8 mouse cellular contexts compared by ENCODE assay signal in genomic region chr6:54507002-54507401, GRCm38 (mm10). TPM values are rescaled to one million over a fixed set of nuclear protein-coding genes. Genes with fewer than 3 reads are reported as not detected.
A peak's percentile ranks its signal among the peaks of the same experiment; 100 is the strongest.
DNase-seq lines count a peak whose midpoint lies in the region; ATAC-seq and TF ChIP-seq lines count a peak whose summit lies in the region.

No protein-coding gene starts in this region.

- H3K4me2 ChIP-seq in midbrain, embryonic 15.5 days, result no peak overlapping the region

- H3K4me1 ChIP-seq in ES-Bruce4 (ENCODE audit: control insufficient read depth, insufficient read depth, low read length), result no peaks in the 10 kb centered on the region
- H3K4me1 ChIP-seq in midbrain, embryonic 15.5 days, result peaks cover 23% of the 10 kb centered on the region

- peak; percentile 65 for ATAC-seq in common myeloid progenitor, adult 5-6 weeks (replicated peaks; ENCODE audit: low read depth, poor library complexity, severe bottlenecking)
- no peak; the same call in 1 of the 2 replicates for ATAC-seq in midbrain, embryonic 15.5 days (replicated peaks)

- H3K36me3 ChIP-seq in ES-Bruce4 (ENCODE audit: control insufficient read depth, insufficient read depth, low read length, poor library complexity, severe bottlenecking), result no peaks in the 10 kb centered on the region
- H3K36me3 ChIP-seq in midbrain, embryonic 15.5 days (replicated peaks), result no peaks in the 10 kb centered on the region; the same call in 1 of the 2 replicates

- no peaks in the 10 kb centered on the region for H3K27me3 ChIP-seq in ES-Bruce4 (ENCODE audit: control insufficient read depth, insufficient read depth, low read length, poor library complexity, severe bottlenecking)
- H3K27me3 ChIP-seq in midbrain, embryonic 15.5 days (replicated peaks), result no peaks in the 10 kb centered on the region

- TF ChIP-seq EP300 in ES-Bruce4 (IDR thresholded peaks at IDR 0.05; ENCODE audit: insufficient read depth, low read depth, low read length), result no peak

- no peaks in the 10 kb centered on the region for H3K9me3 ChIP-seq in ES-Bruce4 (replicated peaks; ENCODE audit: control insufficient read depth, insufficient read depth, low read length, poor library complexity, severe bottlenecking)
- H3K9me3 ChIP-seq in midbrain, embryonic 15.5 days, result no peaks in the 10 kb centered on the region

- peak; percentile 61 for DNase-seq in gastrocnemius, adult 2 months
- DNase-seq in gastrocnemius, postnatal 36 days, result no peak
- peak; percentile 52 to 73 for DNase-seq in heart, postnatal 14 days
- DNase-seq in left cerebral cortex, adult 2 months (ENCODE audit: extremely low spot score in 1 of 2, low spot score in 2 of 2), result peak; percentile 42 to 57
- DNase-seq in T-cell, adult 2 months (ENCODE audit: low spot score), result no peak

- intact Hi-C loops in gastrocnemius, adult 2 months (cut with DNase I), result loop anchor here (1.0 kb wide), 1 partner anchor 116 kb away; no protein-coding TSS in a partner anchor
- intact Hi-C loops in gastrocnemius, postnatal 36 days (cut with DNase I), result loop anchor here (1.0 kb wide), 1 partner anchor 117 kb away; no protein-coding TSS in a partner anchor
- intact Hi-C loops in heart, postnatal 14 days (cut with DNase I), result loop anchor here (1.0 kb wide), 1 partner anchor 116 kb away; no protein-coding TSS in a partner anchor
- intact Hi-C loops in left cerebral cortex, adult 2 months (cut with DNase I), result loop anchor here (1.0 to 10.0 kb wide), 3 partner anchors 116 to 725 kb away; no protein-coding TSS in a partner anchor

- H3K9ac ChIP-seq in ES-Bruce4 (ENCODE audit: low read depth, poor library complexity, severe bottlenecking), result no peak overlapping the region
- H3K9ac ChIP-seq in midbrain, embryonic 15.5 days, result no peak overlapping the region

- 35% methylated on average over 8 of the region's 8 CpGs for WGBS in midbrain, embryonic 15.5 days

- no peak for TF ChIP-seq POLR2A in ES-Bruce4 (IDR thresholded peaks at IDR 0.05; ENCODE audit: insufficient read depth, low read length)

- TF ChIP-seq CTCF in gastrocnemius, adult 2 months (IDR thresholded peaks at IDR 0.05), result peak; percentile 81
- TF ChIP-seq CTCF in ES-Bruce4 (IDR thresholded peaks at IDR 0.05; ENCODE audit: low read depth, low read length), result peak; percentile 45
- TF ChIP-seq CTCF in left cerebral cortex, adult 2 months (IDR thresholded peaks at IDR 0.05), result peak; percentile 81

- H3K4me3 ChIP-seq in gastrocnemius, adult 2 months, result no peak overlapping the region
- no peak overlapping the region for H3K4me3 ChIP-seq in ES-Bruce4 (ENCODE audit: low read depth, low read length)
- no peak overlapping the region for H3K4me3 ChIP-seq in left cerebral cortex, adult 2 months
- no peak overlapping the region for H3K4me3 ChIP-seq in midbrain, embryonic 15.5 days

- no peak overlapping the region for H3K27ac ChIP-seq in gastrocnemius, adult 2 months
- no peak overlapping the region for H3K27ac ChIP-seq in ES-Bruce4 (ENCODE audit: insufficient read depth, low read length)
- no peak overlapping the region for H3K27ac ChIP-seq in left cerebral cortex, adult 2 months
- peak overlapping the region; percentile 9; the same call in 1 of the 2 replicates for H3K27ac ChIP-seq in midbrain, embryonic 15.5 days

RNA-seq across cellular contexts. Expression of gene Scrn1, which starts 59.3 kb away (rescaled TPM):
- total RNA-seq in gastrocnemius, adult 2 months (2021), result 1 to 10 TPM; 1.4 to 1.6 TPM
- 1 to 10 TPM; 2.6 to 3.2 TPM for total RNA-seq in gastrocnemius, postnatal 36 days (2021)
- 7.8 and 8.2 TPM in 2 replicates for polyA plus RNA-seq in ES-Bruce4 (2011; ENCODE audit: insufficient read depth, insufficient read length, low read depth, missing spikeins)
- total RNA-seq in common myeloid progenitor, adult 5-6 weeks (2017), result not detected in 2 replicates
- total RNA-seq in heart, postnatal 14 days (2021), result 10 to 100 TPM in 1 of 2 experiments, 1 to 10 TPM in 1; 9.7 to 12.8 TPM
- total RNA-seq in left cerebral cortex, adult 2 months (2021), result 100 to 1,000 TPM; 135 to 136 TPM
- 119 and 123 TPM in 2 replicates for polyA plus RNA-seq in midbrain, embryonic 15.5 days (2015; fragmentation: Nextera tagmentation; extraction: Ambion mirVana)

Comparison
In these comparisons a context has a peak if more than half of its experiments do, and no peak if none do; other contexts are left out.
1. DNase-seq: peak in gastrocnemius, adult 2 months (single experiment), heart, postnatal 14 days (2 of 2) and left cerebral cortex, adult 2 months (2 of 2); none in gastrocnemius, postnatal 36 days (0 of 2) and T-cell, adult 2 months (single experiment).
2. RNA of gene Scrn1, which starts 59.3 kb away (total RNA-seq): 135 to 136 TPM in left cerebral cortex, adult 2 months; 9.7 to 12.8 TPM in heart, postnatal 14 days, 2.6 to 3.2 TPM in gastrocnemius, postnatal 36 days, 1.4 to 1.6 TPM in gastrocnemius, adult 2 months and not detected in common myeloid progenitor, adult 5-6 weeks; every median in the first group is over 4 times any median in the second.
3. Peak in every context shown above with its lines, with median percentiles within 50 percentile points of each other: CTCF ChIP-seq.